Mouse (Mus musculus): ENCODE results near the gene Ppa1. TPM values are rescaled to one million over a fixed set of nuclear protein-coding genes. Genes with fewer than 3 reads are reported as not detected.

Ppa1 gene
- total RNA-seq, 2 experiments from 2014 or later = 18.1 to 22.2 TPM

- ATAC-seq (replicated peaks; ENCODE audit: low FRiP score, poor library complexity, severe bottlenecking) = no peak
These were observed 41.1 kb downstream of the Ppa1 start for GRCm38 (mm10) chr10:61689405-61689804.

DNA sequence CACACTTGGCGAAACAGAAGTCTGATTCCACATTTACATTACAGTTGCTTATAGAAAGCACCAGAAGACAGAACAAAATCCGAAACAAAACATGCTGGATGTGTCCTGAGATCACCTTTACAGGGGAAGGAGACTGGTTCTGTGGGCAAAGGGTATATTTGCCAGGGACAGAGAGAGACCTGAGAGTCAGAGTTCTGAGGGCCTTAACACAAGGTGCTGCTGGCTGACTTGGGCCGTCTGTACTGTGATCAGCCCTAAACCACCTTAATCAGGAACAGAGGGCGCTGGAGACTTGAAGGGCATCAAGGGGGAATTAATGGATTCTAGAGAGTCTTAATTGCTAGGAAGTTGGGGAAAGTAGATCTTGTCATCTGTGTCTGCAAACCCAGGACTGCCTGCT is 45.2 kb downstream of the Ppa1 start:
- no peak for ATAC-seq (replicated peaks; ENCODE audit: low FRiP score, poor library complexity, severe bottlenecking)

- peak; percentile 98 for ATAC-seq (replicated peaks; ENCODE audit: low FRiP score, poor library complexity, severe bottlenecking)
These were observed 46.7 kb downstream of the Ppa1 start, which contains the start of gene Tysnd1 for GRCm38 (mm10) chr10:61694870-61695670. Tysnd1 (plus strand) TSS chr10:61695514.

DNA sequence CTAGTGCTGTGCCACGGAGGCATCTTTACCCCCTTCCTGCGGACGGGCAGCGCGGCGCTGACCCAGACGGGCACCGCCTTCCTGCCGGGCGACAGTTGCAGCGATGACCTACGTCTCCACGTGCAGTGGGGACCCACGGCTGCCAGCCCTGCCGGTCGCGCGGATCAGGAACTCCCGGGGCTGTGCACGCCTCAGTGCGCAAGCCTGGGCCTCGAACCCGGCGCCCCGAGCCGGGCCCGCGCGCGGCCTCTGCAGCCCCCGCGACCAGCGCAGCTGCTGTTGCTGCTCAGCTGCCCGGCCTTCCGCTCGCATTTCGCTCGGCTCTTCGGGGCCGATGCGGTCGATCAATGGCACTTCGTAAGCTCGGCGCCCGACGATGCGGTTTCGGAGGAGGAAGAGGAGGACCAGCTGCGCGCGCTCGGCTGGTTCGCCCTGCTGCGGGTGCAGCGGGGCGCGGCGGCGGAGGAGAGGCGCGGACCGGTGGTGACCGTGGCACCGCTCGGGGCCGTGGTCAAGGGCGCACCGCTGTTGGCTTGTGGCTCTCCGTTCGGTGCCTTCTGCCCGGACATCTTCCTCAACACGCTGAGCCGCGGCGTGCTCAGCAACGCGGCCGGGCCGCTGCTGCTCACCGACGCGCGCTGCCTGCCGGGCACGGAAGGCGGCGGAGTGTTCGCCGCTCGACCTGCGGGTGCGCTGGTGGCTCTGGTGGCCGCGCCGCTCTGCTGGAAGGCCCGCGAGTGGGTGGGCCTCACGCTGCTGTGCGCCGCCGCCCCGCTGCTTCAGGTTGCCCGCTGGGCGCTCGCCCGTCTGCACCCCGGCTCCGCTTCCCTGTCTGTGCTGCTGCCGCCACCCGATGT is 47.6 kb downstream of the Ppa1 start:
- peak; percentile 32 for ATAC-seq (replicated peaks; ENCODE audit: low FRiP score, poor library complexity, severe bottlenecking)

DNA sequence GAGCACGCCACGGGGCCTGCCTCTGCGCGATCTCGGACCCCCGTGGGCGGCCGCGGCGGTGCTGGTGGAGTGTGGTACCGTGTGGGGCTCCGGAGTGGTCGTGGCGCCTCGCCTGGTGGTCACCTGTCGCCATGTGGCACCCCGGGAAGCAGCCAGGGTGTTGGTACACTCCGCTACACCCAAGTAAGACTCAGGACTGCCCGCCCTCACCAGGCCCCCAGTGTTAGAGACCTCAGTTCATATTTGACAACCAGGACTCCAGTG is 48.1 kb downstream of the Ppa1 start:
- ATAC-seq (replicated peaks; ENCODE audit: low FRiP score, poor library complexity, severe bottlenecking) = no peak

DNA sequence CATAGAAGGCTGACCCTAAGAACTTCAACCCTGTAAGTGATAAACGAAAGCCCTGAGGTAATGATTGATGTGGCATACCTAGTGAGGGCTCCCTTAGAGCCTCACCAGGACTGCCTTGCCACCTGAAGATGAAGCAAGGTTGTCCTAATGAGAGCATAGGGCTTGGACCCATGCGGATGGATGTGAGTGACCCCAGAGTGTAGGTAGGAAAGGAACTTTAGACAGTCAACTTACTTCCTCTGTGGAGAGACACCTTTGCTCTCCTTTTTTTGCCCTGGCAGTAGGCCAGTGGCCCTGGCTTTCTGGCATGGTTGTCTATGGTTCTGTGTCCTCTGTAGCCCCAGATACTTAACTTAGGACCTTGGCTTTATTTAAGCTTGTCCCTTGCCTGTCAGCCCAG is 48.7 kb downstream of the Ppa1 start:
- no peak for ATAC-seq (replicated peaks; ENCODE audit: low FRiP score, poor library complexity, severe bottlenecking)

GRCm38 (mm10) chr10:61704663-61705062 is 56.3 kb downstream of the Ppa1 start:
- ATAC-seq (replicated peaks; ENCODE audit: low FRiP score, poor library complexity, severe bottlenecking) = no peak

DNA sequence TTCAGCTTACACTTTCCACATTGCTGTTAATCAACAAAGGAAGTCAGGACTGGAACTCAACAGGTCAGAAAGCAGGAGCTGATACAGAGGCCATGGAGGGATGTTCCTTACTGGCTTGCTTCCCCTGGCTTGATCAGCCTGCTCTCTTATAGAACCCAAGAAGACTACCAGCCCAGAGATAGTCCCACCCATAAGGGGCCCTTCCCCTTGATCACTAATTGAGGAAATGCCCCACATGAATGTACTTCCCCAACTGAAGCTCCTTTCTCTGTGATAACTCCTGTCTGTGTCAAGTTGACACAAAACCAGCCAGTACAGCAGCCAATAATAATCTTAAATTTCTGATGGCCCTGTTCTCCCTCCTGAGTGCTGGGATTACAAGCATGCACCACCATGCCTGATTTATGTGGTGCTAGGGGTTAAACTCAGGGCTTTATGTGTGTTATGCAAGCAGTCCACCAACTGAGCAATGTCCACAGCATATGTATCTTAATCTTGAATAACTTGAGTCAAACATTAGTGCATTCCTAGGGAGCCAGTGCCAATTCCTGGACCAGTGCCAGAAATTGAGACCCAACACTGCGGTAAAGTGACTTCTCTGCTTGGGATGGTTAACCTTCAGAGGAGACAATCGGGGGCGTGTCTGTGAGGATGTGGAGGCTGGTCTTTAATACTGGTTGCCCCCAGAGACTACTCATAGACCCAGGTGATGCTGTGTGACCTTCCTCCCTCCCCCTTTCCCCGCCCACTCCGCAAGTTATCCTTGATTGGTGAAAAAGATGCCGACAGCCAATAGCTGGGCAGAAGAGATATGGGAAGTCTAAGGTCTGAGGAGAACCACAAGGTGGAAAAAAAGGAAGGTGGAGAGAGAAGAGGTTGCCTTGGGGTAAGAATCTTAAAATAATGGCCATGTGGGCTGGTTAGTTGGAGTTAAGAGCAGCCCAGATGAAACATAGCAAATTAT is 58.3 kb downstream of the Ppa1 start:
- ATAC-seq (replicated peaks; ENCODE audit: low FRiP score, poor library complexity, severe bottlenecking) = no peak

GRCm38 (mm10) chr10:61713601-61714000 is 65.2 kb downstream of the Ppa1 start:
- ATAC-seq (replicated peaks; ENCODE audit: low FRiP score, poor library complexity, severe bottlenecking) = no peak

DNA sequence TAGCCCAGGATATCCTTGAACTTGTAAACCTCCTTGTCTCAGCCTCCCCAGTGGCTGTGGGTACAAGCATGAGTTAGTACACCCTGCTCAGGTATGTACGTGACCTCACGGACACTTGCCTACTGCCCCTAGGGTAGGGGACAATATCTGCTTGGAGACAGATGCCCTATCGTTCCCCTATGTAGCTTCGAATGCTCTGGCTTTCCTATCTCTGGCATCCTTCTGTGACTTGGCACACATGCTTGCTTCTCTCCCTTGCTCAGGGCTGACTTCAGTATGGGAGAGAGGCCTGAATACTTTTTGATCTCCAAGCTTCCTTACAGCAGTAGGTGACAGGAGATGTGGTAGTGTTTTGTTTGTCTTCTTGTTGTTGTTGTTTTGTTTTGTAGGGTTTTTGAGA is 65.8 kb downstream of the Ppa1 start:
- ATAC-seq (replicated peaks; ENCODE audit: low FRiP score, poor library complexity, severe bottlenecking) = peak; percentile 67

DNA sequence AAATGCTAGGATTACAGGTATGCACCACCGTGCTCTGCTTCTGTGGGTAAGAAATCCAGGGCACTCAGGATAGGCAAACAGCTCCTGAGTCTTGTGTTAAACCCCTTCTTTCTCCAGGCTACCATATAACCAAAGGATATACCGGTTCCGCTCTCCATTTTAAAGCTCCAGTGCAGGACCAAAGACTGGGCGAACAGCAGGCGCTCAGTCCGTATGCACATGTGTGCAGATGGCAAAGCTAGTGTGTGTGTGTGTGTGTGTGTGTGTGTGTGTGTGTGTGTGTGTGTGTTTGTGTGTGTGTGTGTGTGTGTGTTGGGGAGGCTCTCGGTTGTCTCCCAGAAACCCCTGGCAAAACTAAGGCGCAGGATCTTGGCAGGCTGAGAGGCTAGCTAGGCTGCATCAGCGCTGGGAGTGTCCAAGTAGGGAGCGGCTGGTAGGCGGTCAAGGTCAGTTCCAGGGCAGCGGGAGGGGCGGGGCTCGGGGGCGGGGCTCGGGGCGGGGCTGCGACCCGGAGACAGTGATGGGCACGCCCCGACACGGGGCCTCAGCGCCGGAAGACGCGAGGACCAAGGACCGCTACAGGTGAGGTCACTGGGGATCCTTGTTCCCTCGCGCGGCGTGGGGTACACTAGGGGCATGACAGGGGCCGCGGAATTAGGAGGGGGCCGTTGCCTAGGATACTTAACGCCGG is 66.6 kb downstream of the Ppa1 start, which contains the start of gene Aifm2:
Aifm2 (plus strand) TSS at position 493 of the 691 bp plus-strand sequence.
- peak; percentile 93 for ATAC-seq (replicated peaks; ENCODE audit: low FRiP score, poor library complexity, severe bottlenecking)

DNA sequence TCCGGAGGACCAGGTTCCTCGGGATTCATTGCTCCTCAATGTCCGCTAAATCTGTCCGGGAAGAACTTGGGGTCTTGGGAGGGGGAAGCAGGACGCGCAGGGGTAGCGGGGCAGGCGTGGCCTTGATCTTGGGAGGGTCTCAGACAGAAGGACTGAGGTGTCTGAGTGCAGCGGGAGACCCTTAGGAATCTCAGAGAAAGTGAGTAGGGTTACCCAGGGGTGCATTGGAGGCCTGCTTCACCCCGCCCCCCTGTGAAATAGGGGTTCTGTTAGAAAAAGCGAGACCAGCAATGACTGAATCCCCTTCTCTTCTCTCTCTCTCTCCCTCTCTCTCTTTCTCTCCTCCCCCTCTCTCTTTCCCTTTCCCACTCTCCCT is 67.1 kb downstream of the Ppa1 start:
- no peak; the same call in none of the 2 replicates for ATAC-seq (replicated peaks; ENCODE audit: low FRiP score, poor library complexity, severe bottlenecking)

GRCm38 (mm10) chr10:61715996-61716864 is 67.9 kb downstream of the Ppa1 start:
- no peak for ATAC-seq (replicated peaks; ENCODE audit: low FRiP score, poor library complexity, severe bottlenecking)

DNA sequence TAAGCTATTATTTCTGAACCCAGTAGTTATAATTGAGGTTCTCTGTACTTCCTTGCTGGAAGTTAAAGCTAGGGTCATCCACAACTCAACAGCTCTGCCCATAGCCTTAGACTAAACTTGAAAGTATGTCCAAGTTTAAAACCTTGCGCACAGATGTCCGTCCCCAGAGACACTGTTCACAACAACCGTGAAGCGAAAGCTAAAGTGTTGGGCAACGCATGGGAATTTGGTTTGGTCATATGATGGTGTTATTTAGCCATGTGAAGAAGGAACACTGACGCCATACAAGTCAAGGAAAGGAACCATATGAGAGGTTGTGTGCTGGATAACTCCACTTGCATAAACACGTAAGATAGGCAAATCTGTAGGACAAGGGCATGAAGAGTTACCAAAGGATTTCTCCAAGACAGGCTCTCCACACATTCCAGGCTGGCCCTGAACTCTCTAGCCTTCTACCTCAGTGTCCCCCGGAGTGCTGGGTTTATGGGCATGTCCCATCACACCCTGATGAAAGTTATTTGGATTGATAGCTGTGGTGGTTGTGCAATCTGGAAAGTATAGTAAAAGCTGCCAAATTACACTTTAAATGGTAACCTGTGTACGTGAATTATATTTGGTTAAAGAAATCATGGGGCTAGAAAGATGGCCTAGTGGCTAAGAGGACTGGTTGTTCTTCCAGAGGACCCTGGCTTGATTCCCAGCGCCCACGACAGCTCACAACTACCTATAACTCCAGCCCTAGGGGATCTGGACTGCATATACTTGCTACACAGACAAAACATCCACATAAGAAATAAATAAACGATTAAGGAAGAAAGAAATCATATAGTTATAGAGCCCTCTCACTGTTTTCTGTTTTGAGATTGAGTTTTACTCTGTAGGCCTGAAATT is 69.3 kb downstream of the Ppa1 start:
- ATAC-seq (replicated peaks; ENCODE audit: low FRiP score, poor library complexity, severe bottlenecking) = no peak

GRCm38 (mm10) chr10:61720331-61720730 is 72.0 kb downstream of the Ppa1 start:
- no peak for ATAC-seq (replicated peaks; ENCODE audit: low FRiP score, poor library complexity, severe bottlenecking)

DNA sequence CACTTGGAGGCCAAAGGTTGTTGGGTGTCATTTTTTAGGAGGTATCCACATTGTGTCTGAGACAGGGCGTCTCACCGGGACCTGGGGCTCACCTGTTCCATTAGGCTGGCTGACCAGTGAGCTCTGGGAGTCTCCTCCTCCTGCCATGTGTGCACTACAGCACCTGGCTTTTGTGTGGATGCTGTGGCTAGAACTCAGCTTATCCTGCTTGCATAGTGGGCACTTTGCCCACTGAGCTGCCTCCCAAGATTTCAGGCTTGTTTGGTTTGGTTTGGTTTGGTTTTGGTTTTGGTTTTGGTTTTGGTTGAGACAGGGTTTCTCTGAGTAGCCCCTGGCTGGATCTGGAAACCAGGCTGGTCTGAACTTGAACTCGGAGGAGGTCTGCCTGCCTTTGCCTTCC is 73.9 kb downstream of the Ppa1 start:
- no peak for ATAC-seq (replicated peaks; ENCODE audit: low FRiP score, poor library complexity, severe bottlenecking)

DNA sequence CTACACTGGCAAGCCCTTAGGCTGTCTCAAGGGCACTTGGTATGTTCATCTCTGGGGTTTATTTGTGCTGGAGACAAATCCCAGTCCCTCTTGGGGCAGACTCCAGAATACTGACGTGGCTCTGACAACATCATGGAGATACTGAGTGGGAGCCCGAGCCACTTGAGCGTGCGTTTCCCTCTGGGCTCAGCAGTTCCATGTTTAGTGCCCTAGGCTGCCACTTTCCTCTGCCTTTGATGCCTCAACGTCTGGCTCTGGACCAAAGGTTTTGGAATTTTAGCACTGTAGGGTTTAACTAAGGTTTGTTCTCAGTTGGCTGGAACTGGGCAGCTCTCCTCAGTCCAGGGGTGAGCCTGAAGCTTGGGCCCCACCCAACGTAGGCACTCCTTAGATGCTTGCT is 74.9 kb downstream of the Ppa1 start:
- ATAC-seq (replicated peaks; ENCODE audit: low FRiP score, poor library complexity, severe bottlenecking) = no peak

Measured in erythroblast, adult 5-6 weeks (primary cell).